Mouse (Mus musculus) midbrain, embryonic 11.5 days (tissue): ENCODE measurements around the gene Smarcd3. TPM values are rescaled to one million over a fixed set of nuclear protein-coding genes. Genes with fewer than 3 reads are reported as not detected.

Source experiments
- ATAC-seq: fragments of 200-750 bp; cut with Nextera tagmentation; 2 replicates; pipeline ENCODE4 v1.8.0; 2017; ENCODE audit warnings: moderate TSS enrichment, moderate library complexity; ENCODE audit not compliant: low FRiP score
- DNase-seq: peaks from one replicate; pipeline ENCODE4 v3.0.0; 2015; ENCODE audit warnings: low spot score; ENCODE audit errors: missing footprints
- H3K27ac ChIP-seq: fragments of 300-500 bp; sonication (generic); 2 replicates; pipeline ENCODE4 v1.5.1; 2014; ENCODE audit warnings: low read depth, low read length
- H3K27me3 ChIP-seq: fragments of 300-500 bp; sonication (generic); 2 replicates; pipeline ENCODE4 v1.6.1; 2014; ENCODE audit warnings: mild to moderate bottlenecking, low read length, moderate library complexity, mixed read lengths; ENCODE audit not compliant: control insufficient read depth, insufficient read depth
- H3K36me3 ChIP-seq: fragments of 300-500 bp; sonication (generic); 2 replicates; pipeline ENCODE4 v1.6.1; 2014; ENCODE audit warnings: mild to moderate bottlenecking, low read length, moderate library complexity, mixed read lengths; ENCODE audit not compliant: control insufficient read depth, insufficient read depth
- H3K4me1 ChIP-seq: fragments of 300-500 bp; sonication (generic); 2 replicates; pipeline ENCODE4 v1.6.1; 2014; ENCODE audit warnings: low read length; ENCODE audit not compliant: control insufficient read depth, insufficient read depth
- H3K4me2 ChIP-seq: fragments of 300-500 bp; sonication (generic); 2 replicates; pipeline ENCODE4 v1.6.1; 2014; ENCODE audit warnings: mild to moderate bottlenecking, moderate library complexity
- H3K4me3 ChIP-seq: fragments of 300-500 bp; sonication (generic); 2 replicates; pipeline ENCODE4 v1.5.1; 2014; ENCODE audit warnings: low read depth, low read length
- H3K9ac ChIP-seq: fragments of 300-500 bp; sonication (generic); 2 replicates; pipeline ENCODE4 v1.6.1; 2014; ENCODE audit warnings: low read length
- H3K9me3 ChIP-seq: fragments of 300-500 bp; sonication (generic); 2 replicates; pipeline ENCODE4 v1.6.1; 2016; ENCODE audit warnings: low read length; ENCODE audit not compliant: control insufficient read depth
- WGBS: fragments of 180-500 bp; shearing (Covaris S2); extraction: QIAGEN DNeasy Blood & Tissue Kit; methylation state at CpG from one replicate; pipeline ENCODE4 v1.1.7; 2014; 5-methylcytosine and 5-hydroxymethylcytosine counted together
- polyA plus RNA-seq: library from polyadenylated mRNA; unstranded; fragments of >200 nt; fragmentation: Nextera tagmentation; extraction: Ambion mirVana; gene quantifications from 2 replicates; pipeline ENCODE4 v1.2.1, GENCODE M21; 2014

Smarcd3 gene
- polyA plus RNA-seq, 1 experiment from 2014 or later, result 60.2 TPM

- Histone ChIP-seq H3K4me3 (no peak overlapping the region), H3K9ac (peak overlapping the region; percentile 59)
- WGBS, result 48% methylated on average over 14 of the region's 14 CpGs
These were observed 28.3 kb downstream of the Smarcd3 start for GRCm38 (mm10) chr5:24595786-24596380.

DNA sequence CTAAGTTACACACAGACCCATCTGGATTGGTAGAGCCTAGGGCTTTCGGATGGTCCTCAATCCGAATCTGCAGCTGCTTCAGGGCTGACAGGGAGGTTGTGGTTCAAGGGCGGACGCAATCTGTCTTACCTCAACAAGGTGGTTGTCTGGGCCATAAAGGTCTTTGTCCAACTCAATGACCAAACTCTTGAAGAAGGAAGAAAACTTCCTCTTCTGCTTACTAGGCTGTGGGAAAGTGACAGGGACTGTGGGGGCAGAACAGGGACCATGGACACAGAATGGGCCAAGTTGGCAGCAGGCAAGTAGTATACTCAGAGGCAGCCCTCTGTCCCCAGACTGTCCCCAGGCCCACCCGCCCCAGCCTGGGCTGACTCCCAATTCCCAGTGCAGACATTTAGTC lies 28.9 kb downstream of the Smarcd3 start:
- Histone ChIP-seq H3K27me3 (no peaks in the 10 kb centered on the region; the same call in 1 of the 2 replicates), H3K36me3 (peaks cover 20% of the 10 kb centered on the region), H3K9ac (peak overlapping the region; percentile 59), H3K4me2 (no peak overlapping the region), H3K4me3 (no peak overlapping the region), H3K9me3 (no peaks in the 10 kb centered on the region), H3K27ac (peak overlapping the region; percentile 94), H3K4me1 (peaks cover 47% of the 10 kb centered on the region)
- WGBS, result 96% methylated on average over 5 of the region's 5 CpGs
- ATAC-seq, result no peak
- no peak for DNase-seq

More at GRCm38 (mm10) chr5:24595786-24596380, 28.3 kb downstream of the Smarcd3 start:
- H3K27me3 ChIP-seq, result no peaks in the 10 kb centered on the region; the same call in 1 of the 2 replicates
- DNase-seq (peak; percentile 86), ATAC-seq (no peak; the same call in none of the 2 replicates)
- H3K36me3 ChIP-seq, result peaks cover 20% of the 10 kb centered on the region
- H3K27ac ChIP-seq, result peak overlapping the region; percentile 94
- no peaks in the 10 kb centered on the region for H3K9me3 ChIP-seq
- peak overlapping the region; percentile 40 for H3K4me2 ChIP-seq
- peaks cover 53% of the 10 kb centered on the region for H3K4me1 ChIP-seq

DNA sequence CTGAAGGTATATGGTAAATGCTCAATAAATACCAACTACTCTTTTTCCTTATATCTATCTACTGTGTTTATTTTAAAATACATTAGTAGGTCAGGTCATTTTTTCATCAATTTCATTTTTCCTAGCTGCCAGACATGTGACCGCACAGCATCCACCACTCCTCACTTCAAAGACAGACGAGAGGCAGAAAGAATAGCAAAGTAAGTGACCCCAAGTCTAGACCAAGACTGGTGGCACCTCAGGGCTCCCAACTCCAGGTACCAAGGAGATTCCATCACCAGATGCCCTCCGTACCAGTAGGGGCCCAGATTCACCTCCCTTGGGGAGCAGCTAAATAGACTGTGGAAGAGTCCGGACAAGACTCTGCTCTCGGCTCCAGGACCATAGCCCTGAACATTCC lies 29.9 kb downstream of the Smarcd3 start:
- Histone ChIP-seq H3K9ac (no peak overlapping the region), H3K4me2 (no peak overlapping the region), H3K9me3 (no peaks in the 10 kb centered on the region), H3K36me3 (peaks cover 20% of the 10 kb centered on the region), H3K4me1 (peaks cover 47% of the 10 kb centered on the region), H3K4me3 (no peak overlapping the region), H3K27ac (no peak overlapping the region), H3K27me3 (no peaks in the 10 kb centered on the region; the same call in 1 of the 2 replicates)
- DNase-seq (peak; percentile 72), ATAC-seq (no peak)
- WGBS, result 87% methylated on average over 5 of the region's 5 CpGs

- no peaks in the 10 kb centered on the region for H3K27me3 ChIP-seq
- H3K27ac ChIP-seq, result no peak overlapping the region
- ATAC-seq (no peak), DNase-seq (peak; percentile 69)
- H3K4me2 ChIP-seq, result no peak overlapping the region
- peaks cover 20% of the 10 kb centered on the region for H3K36me3 ChIP-seq
- 77% methylated on average over 10 of the region's 10 CpGs for WGBS
- H3K9me3 ChIP-seq, result no peaks in the 10 kb centered on the region
- H3K4me1 ChIP-seq, result peaks cover 44% of the 10 kb centered on the region
- H3K9ac ChIP-seq, result no peak overlapping the region
- H3K4me3 ChIP-seq, result no peak overlapping the region
These were observed 30.3 kb downstream of the Smarcd3 start for GRCm38 (mm10) chr5:24593928-24594327.

- Histone ChIP-seq H3K9ac (no peak overlapping the region), H3K27ac (no peak overlapping the region), H3K36me3 (peaks cover 20% of the 10 kb centered on the region), H3K9me3 (no peaks in the 10 kb centered on the region), H3K27me3 (no peaks in the 10 kb centered on the region), H3K4me2 (no peak overlapping the region), H3K4me3 (no peak overlapping the region), H3K4me1 (peaks cover 37% of the 10 kb centered on the region)
- DNase-seq, result peak; percentile 79
- 71% methylated on average over 10 of the region's 10 CpGs for WGBS
- ATAC-seq, result no peak
These were observed 31.0 kb downstream of the Smarcd3 start for GRCm38 (mm10) chr5:24593230-24593629.

DNA sequence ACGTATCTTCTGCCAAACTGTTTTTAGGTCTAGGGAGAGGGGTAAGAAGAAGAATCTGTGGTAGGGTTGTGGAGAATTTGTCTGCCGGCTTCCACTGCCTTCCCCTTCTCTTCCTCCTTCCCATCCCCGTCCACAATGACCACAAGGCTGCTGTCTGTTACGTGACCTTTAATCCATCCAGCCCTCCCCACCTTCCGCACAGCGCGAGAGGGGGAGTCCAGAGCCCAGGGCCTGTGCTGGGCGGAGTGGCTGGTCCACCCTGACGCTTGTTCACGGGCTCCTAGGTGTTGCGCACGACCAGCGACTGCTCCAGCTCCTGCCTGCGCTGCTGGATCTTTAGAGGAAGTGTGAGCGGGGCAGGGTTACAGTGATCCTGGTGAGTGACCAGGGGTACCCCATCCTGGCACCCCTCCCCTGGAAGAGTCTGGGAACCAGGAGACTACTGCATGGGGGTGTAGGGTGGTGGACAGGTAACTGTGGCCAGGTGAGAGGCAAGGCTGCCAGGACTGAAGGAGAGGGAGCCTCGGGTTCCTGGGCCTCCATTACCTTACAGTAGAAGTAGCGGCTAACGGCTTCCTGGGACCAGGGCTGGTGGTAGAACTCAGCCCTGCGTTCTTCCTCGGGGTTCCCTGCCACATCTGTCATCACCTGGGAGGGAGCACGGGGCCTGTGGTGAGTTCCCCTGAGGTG lies 31.6 kb downstream of the Smarcd3 start:
- H3K27me3 ChIP-seq, result no peaks in the 10 kb centered on the region
- DNase-seq (peak; percentile 86), ATAC-seq (no peak)
- 67% methylated on average over 21 of the region's 21 CpGs for WGBS
- no peak overlapping the region for H3K9ac ChIP-seq
- no peak overlapping the region for H3K4me2 ChIP-seq
- peaks cover 35% of the 10 kb centered on the region for H3K4me1 ChIP-seq
- no peak overlapping the region for H3K27ac ChIP-seq
- no peaks in the 10 kb centered on the region for H3K9me3 ChIP-seq
- no peak overlapping the region for H3K4me3 ChIP-seq
- peaks cover 20% of the 10 kb centered on the region for H3K36me3 ChIP-seq

DNA sequence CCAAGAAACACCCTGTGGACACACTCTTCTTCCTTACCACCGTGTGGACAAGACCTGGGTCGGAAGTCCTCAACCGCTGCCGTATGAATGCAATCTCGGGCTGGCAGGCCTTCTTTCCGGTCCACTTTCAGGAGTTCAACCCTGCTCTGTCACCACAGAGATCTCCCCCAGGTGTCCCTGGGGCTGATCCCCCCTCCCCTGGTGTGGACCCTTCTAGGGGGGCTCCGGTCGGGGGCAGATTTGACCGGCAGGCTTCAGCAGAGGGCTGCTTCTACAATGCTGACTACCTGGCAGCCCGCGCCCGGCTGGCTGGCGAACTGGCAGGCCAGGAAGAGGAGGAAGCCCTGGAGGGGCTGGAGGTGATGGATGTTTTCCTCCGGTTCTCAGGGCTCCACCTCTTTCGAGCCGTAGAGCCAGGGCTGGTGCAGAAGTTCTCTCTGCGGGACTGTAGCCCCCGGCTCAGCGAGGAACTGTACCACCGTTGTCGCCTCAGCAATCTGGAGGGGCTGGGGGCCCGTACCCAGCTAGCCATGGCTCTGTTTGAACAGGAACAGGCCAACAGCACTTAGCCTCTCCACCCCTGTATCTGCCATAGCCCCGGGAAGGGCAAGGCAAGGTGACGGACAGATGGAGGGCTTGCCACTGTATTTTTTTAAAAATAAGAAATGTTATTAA lies 32.3 kb downstream of the Smarcd3 start:
- ATAC-seq, result no peak

DNA sequence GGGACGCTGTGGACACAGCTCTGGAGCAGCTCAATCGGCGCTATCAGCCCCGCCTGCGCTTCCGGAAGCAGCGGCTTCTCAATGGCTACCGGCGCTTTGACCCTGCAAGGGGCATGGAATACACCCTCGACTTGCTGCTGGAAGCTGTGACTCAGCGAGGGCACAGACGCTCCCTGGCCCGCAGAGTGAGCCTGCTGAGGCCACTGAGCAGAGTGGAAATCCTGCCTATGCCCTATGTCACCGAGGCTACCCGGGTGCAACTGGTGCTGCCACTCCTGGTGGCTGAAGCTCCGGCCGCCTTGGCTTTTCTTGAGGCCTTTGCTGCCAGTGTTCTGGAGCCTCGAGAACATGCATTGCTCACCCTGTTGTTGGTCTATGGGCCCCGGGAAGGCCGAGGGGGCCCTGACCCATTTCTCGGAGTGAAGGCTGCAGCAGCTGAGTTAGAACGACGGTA lies 32.9 kb downstream of the Smarcd3 start:
- WGBS, result 22% methylated on average over 23 of the region's 23 CpGs
- Histone ChIP-seq H3K9me3 (no peaks in the 10 kb centered on the region), H3K4me2 (no peak overlapping the region; the same call in 1 of the 2 replicates), H3K27me3 (no peaks in the 10 kb centered on the region), H3K4me3 (0 out of 2 replicates have a peak overlapping the region, but pooled peaks have one; percentile 4), H3K9ac (peak overlapping the region; percentile 18; the same call in 1 of the 2 replicates), H3K4me1 (peaks cover 30% of the 10 kb centered on the region), H3K27ac (no peak overlapping the region), H3K36me3 (peaks cover 20% of the 10 kb centered on the region)
- DNase-seq (peak; percentile 88), ATAC-seq (no peak)

More for the DNA sequence above, 32.3 kb downstream of the Smarcd3 start:
- H3K4me2 ChIP-seq, result no peak overlapping the region
- 63% methylated on average over 24 of the region's 24 CpGs for WGBS
- H3K27ac ChIP-seq, result no peak overlapping the region
- H3K9ac ChIP-seq, result no peak overlapping the region; the same call in 1 of the 2 replicates
- H3K4me1 ChIP-seq, result peaks cover 37% of the 10 kb centered on the region
- no peak for DNase-seq
- H3K9me3 ChIP-seq, result no peaks in the 10 kb centered on the region
- no peaks in the 10 kb centered on the region for H3K27me3 ChIP-seq
- H3K36me3 ChIP-seq, result peaks cover 20% of the 10 kb centered on the region
- no peak overlapping the region for H3K4me3 ChIP-seq
